Mouse (Mus musculus) telencephalon, adult 2 months (tissue): ENCODE data around the gene Trim2.

Source experiments
- DNase-seq: peaks from one replicate; pipeline ENCODE4 v3.0.0-alpha.2; 2011; ENCODE audit warnings: low read depth, low spot score

Trim2 gene

DNA sequence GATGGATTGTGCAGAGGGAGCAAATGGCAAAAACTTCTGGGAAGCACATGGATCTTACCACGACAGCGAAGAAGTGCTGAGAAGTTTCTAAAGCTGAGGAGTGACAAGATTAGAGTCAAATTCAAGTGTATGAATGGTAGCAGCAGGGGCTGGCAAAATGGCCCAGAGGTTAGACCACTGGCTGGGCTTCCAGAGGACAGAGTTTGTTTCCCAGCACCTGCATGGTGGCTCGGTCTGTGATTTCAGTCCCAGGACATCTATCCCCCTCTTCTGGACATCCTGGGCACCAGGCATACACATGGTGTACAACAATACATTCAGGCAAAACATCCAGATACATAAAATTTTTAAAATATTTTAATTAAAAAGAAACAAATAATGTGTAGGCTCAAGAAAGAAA, 156.8 kb downstream of the Trim2 start:
- DNase-seq: no peak

- DNase-seq: no peak
These were observed 165.7 kb downstream of the Trim2 start for GRCm38 (mm10) chr3:84140947-84141346.

GRCm38 (mm10) chr3:84136509-84136908, 170.2 kb downstream of the Trim2 start:
- DNase-seq: no peak

- DNase-seq: no peak
These were observed 170.7 kb downstream of the Trim2 start for GRCm38 (mm10) chr3:84135933-84136332.

DNA sequence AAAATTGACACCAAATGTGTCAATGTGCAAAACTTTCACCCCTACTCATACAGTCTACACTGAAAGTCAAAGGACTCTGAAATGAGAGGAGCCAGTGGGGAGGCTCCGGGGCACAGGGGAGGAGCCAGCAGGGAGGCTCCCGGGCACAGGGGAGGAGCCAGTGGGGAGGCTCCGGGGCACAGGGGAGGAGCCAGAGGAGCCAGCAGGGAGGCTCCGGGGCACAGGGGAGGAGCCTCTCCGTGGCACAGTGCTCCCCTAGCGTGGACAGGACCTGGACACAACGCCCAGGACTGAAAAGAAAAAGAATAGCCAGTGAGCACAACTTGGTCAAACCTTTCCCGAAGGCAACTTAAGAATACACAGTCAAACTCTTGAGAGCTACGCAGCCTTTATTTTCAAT, 171.3 kb downstream of the Trim2 start:
- no peak for DNase-seq

DNA sequence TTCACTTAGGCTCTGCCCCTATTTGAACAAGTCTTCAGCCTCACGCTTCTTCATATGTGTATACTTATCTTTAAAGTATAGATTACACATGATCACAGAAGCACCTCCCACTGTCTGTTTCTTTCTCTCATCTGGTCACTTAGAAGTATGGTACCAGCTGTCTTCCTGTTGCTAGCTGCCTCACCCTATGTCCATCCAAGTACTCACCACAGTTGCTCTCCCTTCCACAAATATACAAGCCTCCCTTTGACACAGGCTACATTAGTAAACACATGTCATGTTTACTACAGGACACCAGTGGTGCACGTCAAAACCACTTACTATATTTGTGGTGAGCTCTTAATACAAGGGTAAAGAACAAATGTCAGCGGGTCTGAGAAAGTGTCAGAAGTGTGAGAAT, 175.3 kb downstream of the Trim2 start:
- DNase-seq: no peak

DNA sequence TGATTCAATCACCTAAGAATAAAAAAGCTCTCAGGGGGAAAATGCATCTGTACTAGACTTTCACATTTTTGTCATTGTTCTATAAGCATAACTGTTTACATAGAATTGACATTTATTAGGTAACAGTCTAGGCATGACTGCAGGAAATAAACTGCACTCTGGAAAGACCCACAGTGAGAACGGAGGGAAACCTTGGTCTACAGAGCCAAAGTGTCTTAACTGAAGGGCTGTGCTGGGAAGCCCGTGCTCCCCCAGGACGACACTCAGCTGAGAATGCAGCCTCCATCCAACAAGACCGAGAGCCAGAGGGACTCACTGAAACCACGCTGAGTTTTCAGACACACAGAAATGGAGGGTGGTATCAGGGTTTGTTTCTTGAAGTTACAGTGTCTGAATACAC, 175.9 kb downstream of the Trim2 start:
- no peak for DNase-seq

GRCm38 (mm10) chr3:84128871-84129870, 177.5 kb downstream of the Trim2 start:
- DNase-seq: no peak

DNA sequence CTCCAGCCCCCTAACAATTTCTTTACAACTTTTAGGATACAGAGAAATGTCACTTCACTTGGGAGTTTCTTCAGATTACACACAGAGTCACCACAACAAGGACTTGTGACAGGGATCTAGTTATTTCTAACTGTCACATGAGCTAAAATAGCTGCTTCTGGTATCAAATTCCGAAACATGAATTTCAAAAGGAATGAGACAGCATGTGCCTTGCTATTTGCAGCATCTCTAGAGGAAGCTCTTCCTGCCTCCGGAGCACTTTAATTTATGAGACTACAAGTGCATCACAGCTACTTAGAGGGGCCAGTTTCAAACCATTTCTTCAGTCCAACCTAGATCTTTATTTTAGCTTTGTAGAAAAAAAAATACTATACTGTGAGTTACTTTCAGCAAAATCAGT, 179.2 kb downstream of the Trim2 start:
- peak; percentile 32 for DNase-seq

DNA sequence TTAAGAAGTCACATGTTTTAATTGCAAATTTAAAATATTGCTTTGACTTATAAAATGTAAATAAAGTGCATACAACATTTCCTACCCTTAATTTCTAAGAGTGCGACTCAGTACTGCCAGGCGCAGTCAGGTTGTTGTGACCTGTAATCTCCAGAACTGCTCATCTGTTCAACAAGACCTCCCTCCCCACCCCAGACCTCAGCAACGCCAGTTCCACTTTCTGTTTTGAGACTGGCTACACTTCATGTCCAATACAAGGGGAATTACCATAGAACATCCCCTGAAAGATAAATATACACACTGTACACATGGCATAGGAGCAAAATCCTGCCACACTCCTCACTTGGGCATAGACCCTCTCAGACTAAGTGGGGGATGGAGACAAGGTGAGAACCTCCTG, 180.0 kb downstream of the Trim2 start:
- no peak for DNase-seq

DNA sequence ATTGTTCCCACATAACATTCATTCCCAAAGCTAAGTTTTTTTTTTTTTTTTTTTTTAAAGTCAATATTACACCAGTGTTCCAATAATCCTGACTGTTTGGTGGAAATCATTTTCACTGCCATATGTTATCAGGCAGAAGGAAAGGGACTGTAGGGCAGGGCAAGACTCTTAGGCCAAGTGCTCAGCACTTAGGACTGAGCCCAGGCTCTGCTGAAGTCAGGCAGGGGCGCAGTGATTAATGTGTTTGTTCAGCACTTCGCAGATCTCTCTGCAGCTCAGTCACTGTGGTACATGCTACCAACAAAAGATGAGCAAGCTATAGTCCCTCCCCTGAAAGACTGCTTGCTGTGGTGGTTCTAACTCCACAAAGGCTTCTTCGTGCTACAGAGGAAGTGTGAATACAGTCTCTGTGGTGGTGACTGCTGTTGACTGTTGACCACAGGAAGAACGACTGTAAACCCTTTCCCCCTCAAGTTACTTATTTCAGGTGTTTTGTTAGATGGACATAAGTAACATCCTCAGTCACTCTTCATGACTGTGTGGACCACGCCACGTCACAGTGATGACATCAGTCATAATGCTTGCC, 180.9 kb downstream of the Trim2 start:
- DNase-seq: no peak

- DNase-seq: no peak
These were observed 183.2 kb downstream of the Trim2 start for GRCm38 (mm10) chr3:84123461-84123860.

GRCm38 (mm10) chr3:84118718-84119117, 188.0 kb downstream of the Trim2 start:
- DNase-seq: no peak

GRCm38 (mm10) chr3:84118178-84118577, 188.5 kb downstream of the Trim2 start:
- DNase-seq: no peak
